Mouse (Mus musculus): ENCODE results near the gene Cdkal1. TPM values are rescaled to one million over a fixed set of nuclear protein-coding genes. Genes with fewer than 3 reads are reported as not detected.

The Cdkal1 gene
- polyA plus RNA-seq, 2 experiments = 10.8 to 29.8 TPM

- no peaks in the 10 kb centered on the region for H3K4me1 ChIP-seq (ENCODE audit: control insufficient read depth, insufficient read depth, low read length)
- no peak overlapping the region for H3K9ac ChIP-seq (ENCODE audit: low read depth, low read length, severe bottlenecking)
- DNase-seq (ENCODE audit: low spot score) (no peak), ATAC-seq (ENCODE audit: low FRiP score, low read depth) (no peak)
- no peak for TF ChIP-seq POLR2A (IDR thresholded peaks at IDR 0.05; ENCODE audit: borderline replicate concordance, extremely low read depth, insufficient read depth, insufficient read length)
- no peaks in the 10 kb centered on the region for H3K27me3 ChIP-seq (ENCODE audit: control insufficient read depth, insufficient read depth, low read length)
- WGBS = 88% methylated on average over 4 of the region's 4 CpGs
- no peak overlapping the region for H3K27ac ChIP-seq (replicated peaks; ENCODE audit: low read depth, low read length)
- no peak overlapping the region for H3K4me2 ChIP-seq (replicated peaks; ENCODE audit: low read depth, low read length, severe bottlenecking)
- no peak overlapping the region for H3K4me3 ChIP-seq (replicated peaks; ENCODE audit: low read length)
- H3K9me3 ChIP-seq (ENCODE audit: control insufficient read depth, low read length) = no peaks in the 10 kb centered on the region; the same call in 1 of the 2 replicates
- H3K36me3 ChIP-seq (ENCODE audit: control insufficient read depth, insufficient read depth, low read length) = no peaks in the 10 kb centered on the region
Observed at GRCm38 (mm10) chr13:29234442-29234841, 621.0 kb downstream of the Cdkal1 start.

GRCm38 (mm10) chr13:29233970-29234369, 621.5 kb downstream of the Cdkal1 start:
- no peak overlapping the region for H3K27ac ChIP-seq (replicated peaks; ENCODE audit: low read depth, low read length)
- no peak for TF ChIP-seq POLR2A (IDR thresholded peaks at IDR 0.05; ENCODE audit: borderline replicate concordance, extremely low read depth, insufficient read depth, insufficient read length)
- H3K4me1 ChIP-seq (ENCODE audit: control insufficient read depth, insufficient read depth, low read length) = no peaks in the 10 kb centered on the region
- 89% methylated on average over 11 of the region's 11 CpGs for WGBS
- ATAC-seq (ENCODE audit: low FRiP score, low read depth) (no peak), DNase-seq (ENCODE audit: low spot score) (no peak)
- no peaks in the 10 kb centered on the region; the same call in 1 of the 2 replicates for H3K9me3 ChIP-seq (ENCODE audit: control insufficient read depth, low read length)
- no peaks in the 10 kb centered on the region for H3K27me3 ChIP-seq (ENCODE audit: control insufficient read depth, insufficient read depth, low read length)
- no peak overlapping the region for H3K4me2 ChIP-seq (replicated peaks; ENCODE audit: low read depth, low read length, severe bottlenecking)
- no peak overlapping the region for H3K9ac ChIP-seq (ENCODE audit: low read depth, low read length, severe bottlenecking)
- no peak overlapping the region for H3K4me3 ChIP-seq (replicated peaks; ENCODE audit: low read length)
- no peaks in the 10 kb centered on the region for H3K36me3 ChIP-seq (ENCODE audit: control insufficient read depth, insufficient read depth, low read length)

- no peak for TF ChIP-seq POLR2A (IDR thresholded peaks at IDR 0.05; ENCODE audit: borderline replicate concordance, extremely low read depth, insufficient read depth, insufficient read length)
- Histone ChIP-seq H3K4me1 (ENCODE audit: control insufficient read depth, insufficient read depth, low read length) (no peaks in the 10 kb centered on the region), H3K9ac (ENCODE audit: low read depth, low read length, severe bottlenecking) (no peak overlapping the region), H3K27me3 (ENCODE audit: control insufficient read depth, insufficient read depth, low read length) (no peaks in the 10 kb centered on the region), H3K9me3 (ENCODE audit: control insufficient read depth, low read length) (no peaks in the 10 kb centered on the region; the same call in 1 of the 2 replicates), H3K27ac (replicated peaks; ENCODE audit: low read depth, low read length) (no peak overlapping the region), H3K4me2 (replicated peaks; ENCODE audit: low read depth, low read length, severe bottlenecking) (no peak overlapping the region), H3K4me3 (replicated peaks; ENCODE audit: low read length) (no peak overlapping the region), H3K36me3 (ENCODE audit: control insufficient read depth, insufficient read depth, low read length) (no peaks in the 10 kb centered on the region)
- WGBS = 57% methylated on average over 4 of the region's 4 CpGs
- no peak for ATAC-seq (ENCODE audit: low FRiP score, low read depth)
- DNase-seq (ENCODE audit: low spot score) = peak; percentile 20
Observed at GRCm38 (mm10) chr13:29232681-29233080, 622.8 kb downstream of the Cdkal1 start.

GRCm38 (mm10) chr13:29224815-29225214, 630.7 kb downstream of the Cdkal1 start:
- DNase-seq (ENCODE audit: low spot score) = no peak
- TF ChIP-seq POLR2A (IDR thresholded peaks at IDR 0.05; ENCODE audit: borderline replicate concordance, extremely low read depth, insufficient read depth, insufficient read length) = no peak
- no peak overlapping the region for H3K4me3 ChIP-seq (replicated peaks; ENCODE audit: low read length)
- ATAC-seq (ENCODE audit: low FRiP score, low read depth) = no peak
- H3K27ac ChIP-seq (replicated peaks; ENCODE audit: low read depth, low read length) = no peak overlapping the region
- H3K4me1 ChIP-seq (ENCODE audit: control insufficient read depth, insufficient read depth, low read length) = no peaks in the 10 kb centered on the region
- H3K9me3 ChIP-seq (ENCODE audit: control insufficient read depth, low read length) = peaks cover 1% of the 10 kb centered on the region; the same call in 1 of the 2 replicates
- no peak overlapping the region for H3K4me2 ChIP-seq (replicated peaks; ENCODE audit: low read depth, low read length, severe bottlenecking)
- no peaks in the 10 kb centered on the region for H3K36me3 ChIP-seq (ENCODE audit: control insufficient read depth, insufficient read depth, low read length)
- H3K9ac ChIP-seq (ENCODE audit: low read depth, low read length, severe bottlenecking) = no peak overlapping the region
- no peaks in the 10 kb centered on the region for H3K27me3 ChIP-seq (ENCODE audit: control insufficient read depth, insufficient read depth, low read length)
- WGBS = 67% methylated on average over 5 of the region's 5 CpGs

- H3K9me3 ChIP-seq (ENCODE audit: control insufficient read depth, low read length) = peaks cover 4% of the 10 kb centered on the region; the same call in 1 of the 2 replicates
- no peak for DNase-seq (ENCODE audit: low spot score)
Observed at GRCm38 (mm10) chr13:29222261-29222838, 633.1 kb downstream of the Cdkal1 start.

More at GRCm38 (mm10) chr13:29222261-29222838, 633.1 kb downstream of the Cdkal1 start:
- no peaks in the 10 kb centered on the region for H3K36me3 ChIP-seq (ENCODE audit: control insufficient read depth, insufficient read depth, low read length)
- no peak for ATAC-seq (ENCODE audit: low FRiP score, low read depth)
- H3K9ac ChIP-seq (ENCODE audit: low read depth, low read length, severe bottlenecking) = no peak overlapping the region
- H3K27me3 ChIP-seq (ENCODE audit: control insufficient read depth, insufficient read depth, low read length) = no peaks in the 10 kb centered on the region
- no peak overlapping the region for H3K4me3 ChIP-seq (replicated peaks; ENCODE audit: low read length)
- no peaks in the 10 kb centered on the region for H3K4me1 ChIP-seq (ENCODE audit: control insufficient read depth, insufficient read depth, low read length)
- H3K27ac ChIP-seq (replicated peaks; ENCODE audit: low read depth, low read length) = no peak overlapping the region
- WGBS = 31% methylated on average over 10 of the region's 10 CpGs
- no peak for TF ChIP-seq POLR2A (IDR thresholded peaks at IDR 0.05; ENCODE audit: borderline replicate concordance, extremely low read depth, insufficient read depth, insufficient read length)
- H3K4me2 ChIP-seq (replicated peaks; ENCODE audit: low read depth, low read length, severe bottlenecking) = no peak overlapping the region

Measured in limb, embryonic 14.5 days (tissue).